Mouse (Mus musculus): ENCODE results near the gene Pidd1. TPM values are rescaled to one million over a fixed set of nuclear protein-coding genes. Genes with fewer than 3 reads are reported as not detected.
"Not testable (repeated sequence)": the region's sequence is repeated elsewhere in the genome, so short reads cannot be mapped to it uniquely, and the experiment has no call there.

The Pidd1 gene
- total RNA-seq, 2 experiments from 2014 or later, result 2.4 to 3.2 TPM

DNA sequence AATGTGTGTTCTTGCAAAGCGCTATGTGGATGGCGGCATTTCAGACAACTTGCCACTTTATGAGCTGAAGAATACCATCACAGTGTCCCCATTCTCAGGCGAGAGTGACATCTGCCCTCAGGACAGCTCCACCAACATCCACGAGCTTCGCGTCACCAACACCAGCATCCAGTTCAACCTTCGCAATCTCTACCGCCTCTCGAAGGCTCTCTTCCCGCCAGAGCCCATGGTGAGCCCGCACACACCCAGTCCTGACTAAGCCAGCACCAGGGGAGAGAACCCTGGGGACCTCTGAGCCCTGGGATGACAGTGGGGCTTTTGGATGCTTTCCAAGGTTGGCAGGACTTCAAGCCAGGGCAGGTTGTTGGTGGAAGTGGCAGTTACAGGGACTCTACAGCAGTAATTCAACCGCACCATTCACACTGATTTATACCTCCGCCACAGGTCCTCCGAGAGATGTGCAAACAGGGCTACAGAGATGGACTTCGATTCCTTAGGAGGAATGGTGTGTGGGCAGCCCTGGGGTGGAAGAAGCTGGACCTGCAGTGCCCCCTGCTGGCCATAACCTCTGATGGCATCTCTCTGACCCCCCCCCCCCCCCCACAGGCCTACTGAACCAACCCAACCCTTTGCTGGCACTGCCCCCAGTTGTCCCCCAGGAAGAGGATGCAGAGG lies 14.3 kb upstream of the Pidd1 start:
- peak; percentile 69 for DNase-seq

DNA sequence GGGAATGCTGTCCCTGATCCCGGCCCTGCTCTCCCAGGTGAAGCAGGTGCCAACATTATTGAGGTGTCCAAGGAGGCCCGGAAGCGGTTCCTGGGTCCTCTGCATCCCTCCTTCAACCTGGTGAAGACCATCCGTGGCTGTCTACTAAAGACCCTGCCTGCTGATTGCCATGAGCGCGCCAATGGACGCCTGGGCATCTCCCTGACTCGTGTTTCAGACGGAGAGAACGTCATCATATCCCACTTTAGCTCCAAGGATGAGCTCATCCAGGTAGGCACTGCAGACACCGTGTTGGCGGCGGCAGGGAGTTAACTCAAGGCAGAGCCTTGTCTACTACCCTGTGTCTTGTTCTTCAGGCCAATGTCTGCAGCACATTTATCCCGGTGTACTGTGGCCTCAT lies 13.4 kb upstream of the Pidd1 start:
- DNase-seq, result no peak

DNA sequence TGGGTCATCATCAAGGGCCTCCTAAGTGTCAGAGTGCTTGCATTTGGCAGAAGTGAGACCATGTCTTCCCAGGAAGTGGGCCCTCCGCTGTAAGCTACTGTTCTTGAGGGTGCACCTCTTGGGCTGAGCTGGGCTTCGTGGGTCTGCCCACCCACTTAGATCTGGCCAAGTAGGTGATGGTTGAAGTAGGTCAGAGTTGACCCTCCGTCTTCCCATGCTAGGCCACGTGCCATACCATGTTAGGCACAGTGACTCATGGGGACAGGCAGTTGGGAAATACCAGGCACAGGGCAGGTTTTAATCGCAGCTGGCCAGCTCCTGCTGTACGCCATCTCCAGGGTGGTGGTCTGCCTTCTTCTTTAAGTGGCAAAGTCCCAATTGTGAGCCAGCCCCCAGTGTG lies 12.9 kb upstream of the Pidd1 start:
- peak; percentile 16 for DNase-seq

DNA sequence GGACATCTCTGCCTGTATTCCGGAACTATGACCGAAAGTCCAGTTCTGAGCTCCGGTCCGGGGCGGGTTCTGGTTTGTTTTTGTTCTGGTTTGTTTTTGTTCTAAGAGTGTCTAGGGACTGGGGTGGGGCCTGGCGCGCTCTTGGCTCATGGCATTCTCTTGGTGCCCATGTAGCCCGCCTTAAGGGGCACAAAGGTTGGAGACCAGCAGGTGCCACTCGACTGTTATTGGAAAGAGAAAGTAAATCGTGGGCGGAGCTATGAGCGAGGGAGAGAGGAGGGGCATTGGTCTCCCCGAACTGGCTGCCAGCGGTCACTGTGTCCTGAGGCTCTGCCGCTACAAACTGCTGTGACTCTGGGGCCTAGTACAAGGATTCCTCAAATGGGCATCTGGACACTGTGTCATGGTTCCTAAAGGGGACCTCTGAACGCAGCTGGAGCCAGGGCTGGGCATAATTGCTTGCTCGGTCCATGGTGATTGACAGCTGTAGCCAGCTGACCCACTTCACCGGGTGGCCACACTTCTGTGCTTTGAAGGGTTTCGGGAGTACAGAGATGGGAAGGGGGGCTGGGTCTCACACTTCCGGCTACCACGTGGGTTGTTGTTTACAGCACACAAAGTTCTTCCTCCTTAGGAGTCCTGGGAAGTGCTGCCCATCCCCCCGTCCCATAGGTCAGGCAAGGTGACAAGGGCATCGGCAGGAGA lies 11.9 kb upstream of the Pidd1 start:
- peak; percentile 56 for DNase-seq

DNA sequence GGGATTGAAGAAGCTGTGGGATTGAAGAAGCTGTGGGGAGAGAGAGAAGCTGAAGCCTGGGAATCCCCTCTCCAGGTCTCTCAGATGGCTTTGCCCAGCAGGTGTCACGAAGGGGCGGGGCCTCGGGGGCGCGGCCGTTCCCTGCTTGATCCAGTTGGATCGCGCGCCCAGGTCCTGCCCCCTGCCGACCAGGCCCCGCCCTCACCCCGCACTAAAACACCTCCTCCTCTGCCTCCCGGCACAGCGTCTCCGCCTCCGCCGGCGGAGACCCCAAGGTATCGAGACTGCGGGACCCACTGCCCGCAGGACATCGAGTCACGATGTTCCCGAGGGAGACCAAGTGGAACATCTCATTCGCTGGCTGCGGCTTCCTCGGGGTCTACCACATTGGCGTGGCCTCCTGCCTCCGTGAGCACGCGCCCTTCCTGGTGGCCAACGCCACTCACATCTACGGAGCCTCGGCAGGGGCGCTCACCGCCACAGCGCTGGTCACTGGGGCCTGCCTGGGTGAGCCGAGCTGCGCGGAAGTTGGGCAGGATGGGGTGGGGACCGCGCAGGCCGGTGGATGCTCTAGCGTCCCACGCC lies 11.2 kb upstream of the Pidd1 start, which contains the start of gene Pnpla2:
Pnpla2 (plus strand) TSS at position 232 of the 585 bp plus-strand sequence.
- peak; percentile 97 for DNase-seq

DNA sequence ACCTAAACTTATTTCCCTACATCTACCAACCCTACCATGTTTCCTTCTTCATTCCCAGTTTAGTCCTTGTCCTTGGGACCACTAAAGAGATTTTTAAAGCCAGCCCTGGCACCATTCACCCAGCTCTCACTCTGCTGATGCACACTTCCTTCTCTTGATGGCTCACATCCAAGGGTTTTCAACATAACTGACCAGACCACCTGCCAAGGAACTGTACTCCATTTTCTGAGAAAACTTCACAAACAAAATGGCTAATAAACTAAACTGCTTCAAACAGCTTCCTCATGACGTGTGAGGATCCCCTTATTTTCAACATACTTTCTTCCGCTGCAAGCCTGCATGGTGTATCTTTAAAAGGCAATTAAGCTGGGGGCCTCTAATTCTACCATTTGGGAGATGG lies 9.8 kb upstream of the Pidd1 start:
- no peak for DNase-seq

DNA sequence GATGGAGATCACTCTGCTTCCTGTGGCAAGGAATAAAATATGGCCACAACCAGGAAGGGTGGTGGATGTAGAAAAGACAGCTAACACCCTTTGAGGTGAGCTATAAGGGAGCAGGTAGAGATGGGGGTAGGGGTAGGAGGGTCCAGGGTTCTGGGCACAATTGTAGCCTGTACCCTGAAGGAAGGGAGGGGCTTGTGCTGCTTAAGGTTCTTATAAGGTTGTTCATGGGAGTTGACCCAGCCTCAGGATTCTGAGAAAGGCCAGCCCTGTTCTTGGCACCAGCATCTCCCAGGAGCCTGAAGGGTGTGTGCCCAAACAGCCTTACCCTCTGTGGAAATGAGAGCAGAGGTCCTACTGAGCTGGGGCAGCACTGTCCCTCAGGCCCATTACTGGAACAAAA lies 8.1 kb upstream of the Pidd1 start:
- DNase-seq, result no peak

DNA sequence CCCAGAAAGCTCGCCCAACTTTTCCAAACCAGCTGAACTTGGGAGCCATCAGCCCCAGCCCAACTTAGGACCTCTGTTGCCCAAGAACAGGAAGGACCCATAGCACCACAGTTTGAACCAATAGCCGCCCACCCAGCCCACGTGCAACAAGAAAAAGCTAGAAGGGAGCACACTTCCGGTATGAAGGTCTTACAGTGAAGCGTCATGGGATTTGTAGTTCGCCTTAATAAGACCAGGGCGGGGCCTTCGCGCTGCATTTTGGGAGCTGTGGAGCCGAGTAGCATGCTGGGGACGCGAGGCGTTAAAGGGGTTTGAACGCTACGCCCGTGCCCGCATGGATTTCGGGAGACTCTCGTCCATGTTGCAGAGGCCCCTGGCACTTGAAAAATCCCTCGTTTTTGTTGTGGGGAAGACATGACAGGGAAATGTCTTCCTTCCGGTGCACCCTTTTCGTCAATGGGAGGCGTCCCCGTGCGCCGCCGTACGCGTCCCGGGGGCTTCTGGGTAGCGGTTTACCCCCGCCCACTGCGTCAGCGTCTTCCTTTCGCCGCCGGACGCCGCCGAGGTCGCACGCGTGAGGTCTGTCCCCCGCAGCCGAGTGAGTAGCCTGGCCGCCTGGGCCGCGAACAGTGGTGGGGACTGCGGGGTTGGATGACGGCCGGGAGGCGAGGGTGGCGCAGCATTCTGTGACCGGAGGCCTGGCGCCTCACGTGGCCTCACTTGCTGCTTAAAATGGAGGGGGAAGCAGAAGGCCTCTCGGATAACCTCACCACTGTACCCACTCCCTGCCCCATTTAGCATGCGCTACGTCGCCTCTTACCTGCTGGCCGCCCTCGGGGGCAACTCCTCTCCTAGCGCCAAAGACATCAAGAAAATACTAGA lies 3.5 kb upstream of the Pidd1 start, which contains the start of gene Rplp2:
Rplp2 (plus strand) TSS at position 261 of the 882 bp plus-strand sequence.
- DNase-seq, result peak; percentile 93

DNA sequence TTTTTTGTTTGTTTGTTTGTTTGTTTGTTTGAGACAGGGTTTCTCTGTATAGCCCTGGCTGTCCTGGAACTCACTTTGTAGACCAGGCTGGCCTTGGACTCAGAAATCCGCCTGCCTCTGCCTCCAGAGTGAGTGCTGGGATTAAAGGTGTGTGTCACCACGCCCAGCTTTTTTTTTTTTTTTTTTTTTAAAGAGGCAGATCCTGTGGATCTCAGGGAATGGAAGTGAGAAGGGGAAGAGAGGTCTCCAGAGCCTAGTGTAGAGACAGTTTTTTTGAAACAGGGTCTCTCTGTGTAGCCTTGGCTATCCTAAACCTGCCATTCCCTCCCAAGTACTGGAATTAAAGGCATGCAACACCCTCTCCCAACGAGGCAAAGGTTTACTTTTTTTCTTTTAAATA lies 2.5 kb upstream of the Pidd1 start:
- DNase-seq, result not testable (repeated sequence)

DNA sequence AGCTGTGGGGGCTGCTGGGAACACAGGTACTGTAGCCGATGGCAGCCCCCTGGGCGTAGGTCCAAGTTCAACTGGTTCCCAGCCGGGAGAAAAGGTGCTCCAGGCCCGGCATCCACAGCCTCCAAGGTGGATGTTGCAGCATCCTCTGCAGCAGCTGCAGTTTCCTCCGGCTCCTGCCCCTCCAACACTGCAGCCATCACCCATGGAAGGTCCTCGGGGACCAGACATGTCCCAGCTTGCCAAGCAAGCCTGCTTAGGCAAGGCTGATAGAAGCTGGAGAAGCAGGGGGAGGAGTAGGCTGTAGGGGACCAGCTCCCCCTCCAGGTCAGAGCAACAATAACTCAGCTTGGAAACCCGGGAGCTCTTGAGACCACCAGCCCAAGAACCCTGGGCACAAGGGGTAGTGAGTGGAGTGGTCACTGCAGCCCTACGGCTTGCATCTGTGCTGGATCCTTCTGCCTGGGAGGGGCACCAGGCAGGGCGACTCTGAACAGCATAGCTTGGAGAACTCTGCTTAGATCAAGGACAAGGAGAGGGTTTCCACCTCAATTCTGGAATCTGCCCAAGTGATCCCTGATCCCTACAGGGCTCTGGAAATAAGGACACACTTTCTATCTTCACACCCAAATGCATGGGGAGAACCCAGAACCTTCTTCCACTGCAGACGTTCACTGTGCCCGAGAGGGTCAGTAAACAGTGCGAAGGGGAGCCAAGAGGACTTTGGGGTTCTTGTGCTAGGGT lies 574 bp downstream of the Pidd1 start:
- no peak for DNase-seq

DNA sequence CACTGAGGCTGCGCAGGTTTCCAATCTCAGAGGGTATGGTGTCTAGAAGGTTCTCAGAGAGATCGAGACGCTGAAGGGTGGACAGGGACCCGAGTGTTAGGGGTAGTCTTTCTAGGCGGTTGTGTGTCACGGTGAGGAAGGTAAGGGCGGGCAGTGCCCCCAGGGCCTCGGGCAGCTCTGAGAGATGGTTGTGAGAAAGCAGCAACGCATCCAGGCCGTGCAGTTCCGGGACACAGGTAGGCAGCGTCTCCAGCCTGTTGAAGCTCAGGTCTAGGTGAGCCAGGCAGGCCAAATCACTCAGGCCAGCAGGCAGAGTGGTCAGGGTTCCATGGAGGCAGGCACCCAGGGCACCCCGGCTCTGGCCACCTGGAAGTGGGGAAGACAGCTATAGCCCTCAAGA lies 1.6 kb downstream of the Pidd1 start:
- DNase-seq, result no peak

DNA sequence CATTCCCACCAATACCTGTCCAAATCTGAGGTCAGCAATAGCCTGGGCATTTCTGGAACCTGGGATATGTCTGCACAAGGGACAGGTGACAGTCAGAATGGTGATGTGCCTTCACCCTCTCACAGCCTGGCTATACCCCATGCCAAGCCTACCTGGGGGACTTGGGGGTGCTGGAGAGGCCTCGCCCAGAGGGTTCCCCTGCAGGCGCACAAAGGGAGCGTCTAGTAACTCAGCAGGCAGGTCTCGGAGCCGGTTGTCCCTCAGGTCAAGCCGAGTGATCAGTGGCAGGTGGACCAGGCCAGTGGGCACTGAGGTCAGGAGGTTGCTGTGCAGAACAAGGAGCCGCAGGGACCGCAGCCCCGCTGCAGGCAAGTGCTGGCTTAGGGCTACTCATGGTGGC lies 2.4 kb downstream of the Pidd1 start:
- no peak for DNase-seq

DNA sequence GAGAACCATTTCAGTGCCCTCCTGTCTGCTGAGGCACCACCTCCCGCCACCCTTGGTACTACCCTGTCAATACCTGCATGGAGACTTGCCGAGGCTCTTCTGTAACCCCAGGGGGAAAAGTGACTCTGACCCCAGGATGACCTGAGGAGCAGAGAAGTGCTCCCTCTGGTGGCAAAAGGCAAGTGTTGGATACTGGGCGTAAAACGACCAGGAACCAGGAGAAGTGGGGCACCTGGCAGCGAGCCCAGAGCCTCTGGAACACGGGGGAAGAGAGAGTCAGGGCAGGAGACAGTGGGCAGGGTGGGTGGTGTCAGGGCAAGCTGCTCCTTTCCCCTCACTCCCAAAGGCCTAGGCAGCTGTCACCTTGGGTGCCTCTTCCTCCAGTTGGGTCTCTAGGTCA lies 3.2 kb downstream of the Pidd1 start:
- DNase-seq, result peak; percentile 71

DNA sequence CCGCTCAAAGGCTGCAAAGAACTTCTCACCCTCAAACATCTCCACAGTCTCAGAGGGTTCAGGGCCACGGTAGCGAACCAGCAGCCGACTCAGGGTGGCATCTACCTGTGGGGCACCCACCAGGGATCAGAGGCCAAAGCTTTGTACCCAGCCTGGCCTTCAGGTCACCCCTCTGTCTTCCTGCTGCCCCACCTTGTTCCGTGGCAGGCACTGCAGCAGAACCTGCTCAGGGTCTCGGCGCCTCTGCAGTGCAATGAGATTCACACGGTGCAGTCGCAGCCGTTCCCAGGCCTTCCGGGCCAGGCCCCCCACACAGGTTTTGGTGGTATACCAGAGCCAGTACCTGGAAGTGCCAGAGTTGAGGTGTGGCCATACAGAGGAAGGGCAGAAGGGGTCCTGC lies 4.0 kb downstream of the Pidd1 start:
- no peak for DNase-seq

DNA sequence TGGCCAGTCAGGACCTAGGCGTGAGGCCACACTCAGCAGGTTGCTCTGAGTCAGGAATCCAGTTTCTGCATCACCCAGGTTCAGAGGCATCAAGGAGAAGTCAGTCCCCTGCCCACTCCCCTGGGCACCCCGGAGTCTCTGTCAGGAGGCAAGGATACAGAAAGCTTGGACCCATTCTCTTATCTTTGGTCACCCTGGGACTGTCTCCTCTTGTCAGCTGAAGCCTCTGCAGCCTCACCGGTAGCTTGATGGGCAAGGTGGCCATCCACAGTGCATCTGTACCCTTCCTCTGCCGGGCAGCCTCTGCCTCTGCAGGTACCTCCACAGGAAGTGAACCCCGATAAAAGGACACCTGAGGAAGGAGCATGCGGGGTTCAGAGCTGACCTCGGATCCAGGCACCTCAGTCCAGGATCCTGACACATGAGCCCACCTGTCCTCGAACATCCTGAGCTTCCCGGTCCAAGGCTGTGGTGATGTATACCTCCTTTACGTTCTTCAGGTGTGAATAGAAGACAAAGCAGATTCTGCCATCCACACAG lies 4.6 kb downstream of the Pidd1 start:
- no peak for DNase-seq

DNA sequence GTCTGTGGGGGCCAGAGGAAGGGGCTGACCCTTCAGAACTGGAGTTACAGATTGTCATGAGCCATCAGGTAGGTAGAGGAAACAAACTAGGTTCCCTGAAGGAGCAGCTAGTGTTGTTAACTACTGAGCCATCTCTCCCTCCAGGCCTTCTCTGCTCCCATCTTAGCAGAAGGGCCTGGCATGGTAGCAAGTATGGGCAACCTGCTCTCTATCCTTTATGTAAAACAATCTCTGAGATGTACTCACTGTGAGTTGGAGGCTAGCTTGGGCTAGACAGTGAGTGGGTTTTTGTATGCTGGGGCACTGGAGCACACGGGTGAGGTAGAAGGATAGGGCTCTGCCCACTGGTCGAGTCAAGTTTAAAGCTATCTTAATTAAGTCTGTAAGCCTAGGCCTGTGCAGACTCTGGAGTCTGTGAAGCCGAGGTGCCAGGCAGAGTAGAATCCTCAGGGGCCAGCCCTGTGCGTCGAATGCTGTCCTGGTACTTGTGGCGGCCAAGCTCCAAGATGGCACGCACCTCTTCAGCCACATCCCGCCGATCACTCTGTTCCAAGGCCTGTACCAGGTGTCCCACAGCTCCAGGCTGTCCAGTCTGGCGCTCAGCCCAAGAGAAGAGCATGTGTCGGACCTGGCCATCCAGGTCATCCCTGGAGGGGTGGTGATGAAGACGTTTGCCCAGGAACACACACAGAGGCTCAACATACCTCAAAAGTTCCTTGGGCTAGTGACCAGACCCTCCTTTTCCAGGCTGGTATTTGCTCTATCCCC lies 5.4 kb downstream of the Pidd1 start:
- no peak for DNase-seq

DNA sequence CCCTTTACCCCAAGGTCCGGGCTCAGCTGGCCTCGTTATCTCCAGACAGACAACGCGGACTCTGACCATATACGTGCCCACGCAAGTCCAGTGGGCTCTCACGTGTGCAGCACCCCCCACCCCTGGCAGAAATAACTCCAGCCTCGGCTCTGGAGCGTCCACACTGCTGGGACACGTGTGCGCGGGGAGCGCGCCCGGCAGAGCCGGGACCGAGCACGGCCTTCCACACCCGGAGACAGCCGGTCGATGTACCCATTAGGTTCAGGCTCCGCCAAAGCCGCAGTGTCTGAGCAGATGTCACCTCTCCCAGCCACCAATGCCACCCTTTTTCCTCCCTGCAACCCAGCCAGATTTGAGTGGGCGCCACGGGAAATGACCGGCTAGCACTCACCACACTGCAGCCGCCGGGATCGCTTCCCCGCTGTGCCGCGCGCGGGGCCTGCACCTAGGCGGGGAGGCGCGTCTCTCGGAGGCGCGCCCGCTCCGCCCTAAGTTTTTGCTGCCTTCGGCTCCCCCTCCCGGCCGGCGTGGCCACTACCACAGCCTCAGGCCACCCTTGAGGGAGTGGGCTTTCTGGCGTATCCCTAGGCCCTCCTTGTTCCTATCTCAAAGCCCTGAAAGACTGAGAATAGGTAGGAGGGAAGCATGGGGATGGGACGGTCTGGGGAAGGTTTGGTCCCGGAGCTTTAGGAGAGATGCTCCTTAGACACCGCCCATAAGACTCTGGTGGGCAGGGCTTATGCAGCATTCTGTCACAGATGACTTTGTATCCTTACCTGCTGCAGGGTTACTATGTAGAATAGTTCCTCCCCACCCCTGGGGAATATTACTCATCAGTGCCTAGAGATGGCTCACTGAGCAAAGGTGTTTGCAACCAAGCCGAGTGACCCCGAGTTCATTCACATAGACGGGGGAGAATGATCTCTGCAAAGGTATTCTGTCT lies 6.4 kb downstream of the Pidd1 start, which contains the start of gene Slc25a22:
Slc25a22 (minus strand) TSS at position 715 of the 943 bp plus-strand sequence.
- peak; percentile 83 for DNase-seq

DNA sequence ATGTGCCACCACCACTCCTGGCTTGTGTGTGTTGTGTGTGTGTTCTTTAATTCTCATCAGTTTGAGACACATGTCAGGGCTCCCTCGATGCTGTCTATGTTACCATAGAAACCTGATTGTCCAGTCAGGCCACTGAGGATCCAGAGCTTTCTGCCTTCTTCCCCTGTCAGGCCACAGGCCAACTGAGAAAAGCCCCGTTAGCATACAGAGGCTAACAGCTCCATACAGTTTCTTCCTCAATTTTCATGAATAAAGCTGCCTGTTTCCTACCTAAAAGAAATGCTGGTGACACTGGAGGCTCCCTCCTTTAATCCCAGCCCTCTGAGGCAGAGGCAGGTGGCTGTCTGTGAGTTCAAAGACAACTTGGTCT lies 7.3 kb downstream of the Pidd1 start:
- DNase-seq, result no peak

DNA sequence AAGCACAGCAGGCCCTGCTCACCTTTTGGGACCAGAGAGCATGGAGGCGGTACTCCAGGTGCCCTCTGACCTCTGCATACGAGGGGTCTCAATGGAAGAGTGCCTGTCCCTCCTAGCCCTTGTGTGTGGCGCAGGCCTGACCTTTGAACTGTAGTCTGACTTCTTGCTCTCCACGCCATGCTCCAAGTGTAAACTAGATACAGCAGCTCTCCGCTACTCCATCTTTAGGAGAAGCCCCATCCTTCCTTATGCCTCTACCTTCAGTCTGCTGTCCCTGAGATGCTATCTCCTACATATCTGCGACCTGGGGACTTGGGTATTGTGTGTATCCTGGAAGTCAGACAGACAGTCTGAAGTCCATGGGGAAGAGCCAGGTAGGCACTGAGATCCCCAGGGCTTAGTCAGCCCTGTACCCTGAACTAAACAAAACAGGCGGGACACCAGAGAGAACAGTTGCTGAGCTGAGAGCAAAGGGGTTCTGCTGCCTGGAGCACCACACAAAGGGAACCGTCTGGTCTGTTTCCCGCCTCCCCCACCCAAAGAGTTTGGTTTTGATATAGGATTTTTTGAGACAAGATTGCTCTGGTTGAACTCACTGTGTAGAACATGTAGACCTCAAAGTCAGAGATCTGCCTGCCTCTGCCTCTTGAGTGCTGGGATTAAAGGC lies 7.8 kb downstream of the Pidd1 start:
- no peak for DNase-seq

Measured in gastrocnemius, postnatal 10 days (tissue).